Mouse (Mus musculus) heart, adult 2 months (tissue): ENCODE measurements at regions not wholly inside any gene's neighbourhood (a gene's known extent, or its start where the extent isn't known, plus 50 kb on each side); places are given as distances from the start of the nearest gene placed in this dataset.

Source experiments
- CTCF ChIP-seq: fragments of 200-600 bp; IDR thresholded peaks from 2 replicates; pipeline ENCODE4 v1.8.1; 2022; ENCODE audit warnings: antibody characterized with exemption, mild to moderate bottlenecking, moderate library complexity
- EP300 ChIP-seq: fragments of 200-500 bp; IDR thresholded peaks from 2 replicates; pipeline ENCODE4 v1.6.1; 2011; ENCODE audit warnings: low read depth, low read length, control low read depth; ENCODE audit not compliant: insufficient read depth
- POLR2A ChIP-seq: fragments of 200-500 bp; IDR thresholded peaks from 2 replicates; pipeline ENCODE4 v1.6.1; 2011; ENCODE audit warnings: mild to moderate bottlenecking, low read depth, low read length, control low read depth; ENCODE audit not compliant: insufficient read depth

GRCm38 (mm10) chr7:67459810-67460209 lies 87.2 kb upstream of the Mef2a start:
- TF ChIP-seq POLR2A (no peak), CTCF (peak; percentile 30), EP300 (peak; percentile 91)
